Mouse (Mus musculus) lung, adult 2 months (tissue): ENCODE data around the gene Usp22.
"Not testable (repeated sequence)": the region's sequence is repeated elsewhere in the genome, so short reads cannot be mapped to it uniquely, and the experiment has no call there.

Source experiments
- CTCF ChIP-seq: fragments of 200-500 bp; IDR thresholded peaks from 2 replicates; pipeline ENCODE4 v1.5.1; 2011; ENCODE audit warnings: mild to moderate bottlenecking, low read length, control low read depth; ENCODE audit not compliant: insufficient read depth
- POLR2A ChIP-seq: fragments of 200-500 bp; IDR thresholded peaks from 2 replicates; pipeline ENCODE4 v1.6.1; 2011; ENCODE audit warnings: low read depth, mild to moderate bottlenecking, control low read depth, low read length, borderline replicate concordance; ENCODE audit errors: extremely low read depth

- not testable (repeated sequence) for TF ChIP-seq CTCF, POLR2A
These were observed 17.3 kb upstream of the Usp22 start for GRCm38 (mm10) chr11:61192123-61192522.
